Mouse (Mus musculus): ENCODE measurements around the gene Zfyve21. TPM values are rescaled to one million over a fixed set of nuclear protein-coding genes. Genes with fewer than 3 reads are reported as not detected.

Gene Zfyve21
- 9.8 TPM for polyA plus RNA-seq (2017; shearing (Covaris generic))

GRCm38 (mm10) chr12:111813766-111814617, at the start of gene Zfyve21, which contains the start of gene Xrcc3:
TSS of gene Zfyve21 (plus strand) at chr12:111814170.
TSS of gene Xrcc3 (minus strand) at chr12:111813873.

Other genes starting within 250 kb of the Zfyve21 start
- 14.7 TPM for gene Mark3, start 239.6 kb upstream of the Zfyve21 start, polyA plus RNA-seq (2017; shearing (Covaris generic))
- 57.8 TPM for gene Ckb, start 141.8 kb upstream of the Zfyve21 start, polyA plus RNA-seq (2017; shearing (Covaris generic))
- 19.8 TPM for gene Trmt61a, start 136.1 kb upstream of the Zfyve21 start, polyA plus RNA-seq (2017; shearing (Covaris generic))
- 46.0 TPM for gene Bag5, start 100.9 kb upstream of the Zfyve21 start, polyA plus RNA-seq (2017; shearing (Covaris generic))
- 54.1 TPM for gene Apopt1, start 100.9 kb upstream of the Zfyve21 start, polyA plus RNA-seq (2017; shearing (Covaris generic))
- 23.4 TPM for gene Klc1, start 55.3 kb upstream of the Zfyve21 start, polyA plus RNA-seq (2017; shearing (Covaris generic))
- gene Xrcc3, start 297 bp upstream of the Zfyve21 start, polyA plus RNA-seq (2017; shearing (Covaris generic)) = 5.6 TPM
- 4.3 TPM for gene Ppp1r13b, start 93.9 kb downstream of the Zfyve21 start, polyA plus RNA-seq (2017; shearing (Covaris generic))
- 204 TPM for gene Atp5mpl, start 152.8 kb downstream of the Zfyve21 start, polyA plus RNA-seq (2017; shearing (Covaris generic))
- not detected for gene Tdrd9, start 157.4 kb downstream of the Zfyve21 start, polyA plus RNA-seq (2017; shearing (Covaris generic))
- gene Rd3l, start 167.1 kb downstream of the Zfyve21 start, polyA plus RNA-seq (2017; shearing (Covaris generic)) = not detected

Measured in inflammation-experienced regulatory T-cells, adult 16 weeks (primary cell).